Mouse (Mus musculus) cerebellum, adult 9-10 months (tissue): ENCODE measurements around the gene Sumo1.
"Not testable (repeated sequence)": the region's sequence is repeated elsewhere in the genome, so short reads cannot be mapped to it uniquely, and the experiment has no call there.

Experiments
- DNase-seq: peaks from one replicate; pipeline ENCODE4 v3.0.0; 2022

Sumo1 gene

DNA sequence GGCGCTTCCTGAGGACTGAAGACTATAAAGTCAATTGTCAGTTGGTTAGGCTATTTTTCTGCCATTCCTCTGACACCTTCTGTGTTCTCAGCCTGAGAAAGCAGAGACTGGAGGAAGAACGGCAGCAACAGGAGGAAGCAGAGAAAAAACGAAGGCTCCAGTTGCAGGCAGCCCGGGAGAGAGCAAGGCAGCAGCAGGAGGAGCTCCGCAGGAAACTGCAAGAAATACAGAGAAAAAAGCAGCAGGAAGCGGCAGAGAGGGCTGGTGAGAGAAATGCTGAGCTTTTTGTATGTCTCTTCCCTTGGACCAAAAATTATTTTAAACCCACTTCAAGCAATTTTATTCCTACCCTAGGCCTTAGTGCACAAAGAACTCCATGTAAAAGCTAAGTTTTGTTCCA lies 37.6 kb downstream of the Sumo1 start:
- DNase-seq, result no peak

DNA sequence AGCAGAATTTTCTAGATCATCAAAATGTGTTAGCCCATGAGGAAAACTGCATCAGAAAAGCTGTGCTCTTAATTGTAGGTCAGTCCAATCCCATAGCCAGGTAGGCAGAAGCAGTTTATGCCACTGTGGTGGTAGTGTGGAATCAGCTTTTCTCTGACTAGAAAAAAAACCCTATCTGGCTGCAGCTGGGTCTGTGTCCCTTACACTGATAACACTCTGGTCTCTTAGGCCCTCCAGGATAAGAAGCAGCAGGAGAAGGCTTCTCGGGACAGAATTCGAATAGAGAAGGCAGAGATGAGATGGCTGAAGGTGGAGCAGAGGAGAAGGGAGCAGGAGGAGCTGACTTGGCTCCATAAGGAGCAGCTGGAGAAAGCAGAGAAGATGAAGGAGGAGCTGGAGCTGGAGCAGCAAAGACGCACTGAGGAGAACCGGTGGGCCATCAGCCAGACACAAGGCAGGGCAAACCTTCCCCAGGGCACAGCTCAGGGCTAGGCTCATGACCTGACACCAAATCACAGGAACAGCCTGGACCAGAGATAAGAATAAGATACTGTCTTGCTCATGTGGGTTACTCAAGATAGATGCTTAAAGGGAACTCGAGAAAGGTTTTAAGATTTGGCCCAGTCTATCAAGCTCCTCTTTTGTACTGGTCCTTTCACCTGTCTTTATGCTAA lies 38.5 kb downstream of the Sumo1 start:
- DNase-seq, result no peak

DNA sequence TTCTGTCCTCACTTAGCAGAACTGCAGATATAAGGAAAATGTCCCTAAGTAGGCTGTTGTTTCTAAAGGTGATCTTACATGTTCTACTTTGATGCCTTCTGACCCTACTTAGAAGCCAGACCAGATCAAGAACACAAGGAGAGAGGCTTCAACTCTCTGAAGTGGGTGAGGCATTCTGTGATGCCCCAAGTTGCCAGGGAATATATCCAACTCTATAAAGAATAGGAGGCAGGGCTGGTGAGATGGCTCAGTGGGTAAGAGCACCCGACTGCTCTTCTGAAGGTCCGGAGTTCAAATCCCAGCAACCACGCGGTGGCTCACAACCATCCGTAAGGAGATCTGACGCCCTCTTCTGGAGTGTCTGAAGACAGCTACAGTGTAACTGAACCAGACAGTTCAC lies 40.3 kb downstream of the Sumo1 start:
- DNase-seq, result not testable (repeated sequence)

DNA sequence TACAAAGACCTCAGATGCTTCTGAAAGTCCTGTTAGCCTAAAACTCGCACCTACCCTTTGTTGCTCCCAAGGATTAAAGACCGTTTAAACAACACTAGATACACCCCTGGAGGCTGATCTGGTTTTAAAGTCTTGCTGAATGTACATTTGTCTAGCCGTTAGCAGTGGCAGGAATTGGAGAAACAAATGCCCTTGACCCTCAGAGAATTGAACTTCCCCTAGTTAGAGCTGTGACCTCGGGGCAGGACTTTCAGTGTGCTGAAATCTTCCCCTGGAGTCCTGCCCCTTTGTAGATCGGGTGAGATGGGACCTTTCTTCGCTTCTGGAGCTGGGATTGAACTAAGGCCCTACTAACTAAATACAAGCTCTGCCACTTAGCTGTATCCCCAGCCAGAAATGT lies 41.4 kb downstream of the Sumo1 start:
- DNase-seq, result no peak

DNA sequence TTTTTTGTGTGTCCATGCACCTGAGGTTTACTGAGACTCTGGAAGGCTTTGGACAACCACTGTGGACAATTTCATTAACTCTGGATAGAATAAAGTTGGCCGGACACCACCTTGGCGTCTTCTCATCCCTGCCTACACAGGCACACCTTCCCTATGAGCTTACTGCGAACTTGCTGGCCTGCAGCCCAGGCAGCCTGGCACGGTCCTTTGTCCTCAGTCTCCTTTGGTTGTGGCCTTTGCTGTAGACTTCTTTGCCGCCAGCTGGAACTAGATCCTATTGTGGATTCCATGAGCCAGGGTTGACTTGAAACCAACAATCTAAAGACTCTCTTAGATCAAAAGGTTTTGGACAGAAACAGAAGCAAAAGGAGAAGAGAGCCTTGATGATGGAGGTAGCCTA lies 45.2 kb downstream of the Sumo1 start:
- peak; percentile 88 for DNase-seq

DNA sequence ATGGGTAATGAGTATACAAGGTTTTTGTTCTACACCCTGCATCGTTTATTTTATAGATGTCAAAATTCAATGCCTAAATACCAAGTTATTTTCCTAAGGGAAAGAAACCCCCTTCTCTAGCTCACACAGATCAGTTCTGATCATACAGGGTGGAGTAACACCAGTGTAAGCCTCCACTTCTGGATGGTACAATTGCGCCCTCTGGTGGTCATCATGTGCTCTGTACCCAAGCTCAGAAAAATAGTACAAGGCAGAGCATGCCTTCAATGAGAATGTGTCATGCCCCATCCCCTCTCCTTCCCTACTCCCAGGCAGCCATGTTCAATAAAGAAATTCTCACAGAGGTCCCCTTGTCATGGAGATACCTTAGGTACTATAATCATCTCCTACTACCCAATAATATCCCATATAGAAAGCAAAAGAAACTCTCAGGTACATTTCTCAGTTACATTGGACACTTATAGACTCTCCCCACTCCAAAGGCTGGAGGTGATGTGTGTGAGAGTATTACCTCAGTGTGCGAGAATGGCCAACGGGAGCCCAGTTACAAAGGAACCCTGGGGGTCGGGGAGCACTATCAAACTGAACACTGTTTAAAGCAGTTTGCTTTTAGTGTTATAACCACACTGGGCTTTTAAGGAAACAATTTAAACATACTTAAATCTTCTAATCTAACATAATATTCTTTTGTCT lies 47.2 kb downstream of the Sumo1 start:
- DNase-seq, result peak; percentile 86

DNA sequence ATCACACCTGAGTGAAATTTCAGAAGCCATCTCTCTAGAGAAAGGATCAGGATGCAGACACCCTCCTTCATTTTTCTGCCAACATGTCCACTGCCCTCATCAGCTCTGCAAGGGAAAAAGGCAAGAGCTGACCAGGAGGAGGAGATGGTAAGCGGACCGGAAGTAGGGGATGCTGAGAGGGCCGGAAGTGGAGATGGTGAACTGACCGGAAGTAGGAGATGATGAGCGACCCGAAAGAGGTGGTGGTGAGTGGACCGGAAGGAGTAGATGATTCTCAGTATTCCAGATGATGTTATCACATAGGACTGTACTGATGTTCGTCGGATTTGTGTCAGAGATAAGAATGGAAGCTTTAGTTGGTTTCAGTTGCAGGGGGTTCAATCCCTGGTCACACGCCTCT lies 51.4 kb downstream of the Sumo1 start:
- no peak for DNase-seq

DNA sequence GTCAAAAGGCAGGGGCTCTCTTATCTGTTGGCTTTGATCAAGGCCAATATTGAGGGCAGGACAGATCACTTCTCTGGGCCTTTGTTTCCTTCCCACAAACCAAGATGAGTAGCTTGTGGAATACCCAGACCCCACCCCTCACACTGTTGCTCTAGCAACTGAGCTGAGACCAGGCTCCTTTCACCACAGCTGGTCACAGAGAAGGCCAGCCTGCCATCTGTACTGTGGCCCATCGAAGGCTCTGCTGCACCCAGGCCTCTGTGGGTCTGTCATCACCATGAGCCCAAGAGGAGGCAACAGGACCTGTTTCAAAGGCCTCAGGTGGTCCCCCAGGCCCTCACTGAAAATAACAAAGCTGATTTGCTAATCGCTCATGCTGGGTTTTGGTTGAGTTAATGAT lies 55.6 kb downstream of the Sumo1 start:
- no peak for DNase-seq

DNA sequence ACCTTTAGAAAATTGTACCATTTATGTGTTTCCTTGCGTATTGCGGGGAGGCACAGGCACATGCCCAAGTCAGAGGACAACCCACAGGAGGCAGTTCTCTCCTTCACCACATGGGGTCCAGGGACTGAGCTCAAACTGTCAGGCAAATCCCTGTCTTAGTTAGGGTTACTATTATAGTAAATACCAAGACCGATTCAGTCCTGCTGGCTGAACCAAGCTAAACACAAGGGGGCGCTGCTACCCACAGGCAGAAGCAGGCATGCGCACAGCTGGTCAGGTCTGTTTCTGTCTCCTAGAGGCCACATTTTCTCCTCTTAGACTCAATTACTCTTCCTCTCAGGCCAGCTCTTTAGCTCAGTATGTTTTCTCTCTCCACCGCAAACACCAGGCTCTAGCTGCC lies 56.8 kb downstream of the Sumo1 start:
- DNase-seq, result peak; percentile 53

DNA sequence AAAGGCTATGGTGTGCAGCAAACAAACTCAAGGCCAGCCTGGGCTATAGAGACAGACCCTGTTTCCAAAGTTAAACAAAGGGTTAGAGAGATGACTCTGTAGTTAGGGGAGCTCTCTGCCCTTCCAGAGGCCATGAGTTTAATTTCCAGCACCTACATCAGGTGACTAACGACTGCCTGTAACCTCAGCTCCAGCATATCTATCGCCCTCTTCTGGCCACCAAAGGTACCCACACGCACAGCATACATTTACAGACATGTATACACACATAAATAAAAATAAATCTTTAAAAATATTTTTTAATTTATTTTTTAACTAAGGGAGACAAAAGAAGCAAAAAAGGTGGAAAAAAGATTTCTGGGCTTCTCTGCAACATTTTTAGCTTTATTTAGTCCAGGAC lies 59.7 kb downstream of the Sumo1 start:
- no peak for DNase-seq

DNA sequence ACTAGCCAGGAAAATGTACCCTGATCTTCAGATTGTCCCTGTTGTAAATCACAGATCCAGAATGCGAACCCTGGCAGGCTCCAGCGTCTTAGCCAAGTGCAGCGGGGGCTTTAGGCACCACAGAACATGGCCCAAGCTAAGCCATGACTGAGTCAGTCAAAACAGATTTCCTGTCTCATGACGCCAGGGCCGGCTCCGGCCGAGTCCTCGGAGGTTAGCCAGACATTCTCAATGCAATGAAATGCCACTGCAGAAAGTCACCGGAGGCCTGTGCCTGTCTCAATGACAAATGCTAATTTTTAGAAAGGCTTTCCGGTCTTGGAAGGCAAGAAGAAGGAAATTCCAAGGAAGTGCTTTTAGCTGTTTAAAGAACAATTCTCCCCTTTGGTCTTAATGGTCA lies 60.7 kb downstream of the Sumo1 start:
- no peak for DNase-seq

DNA sequence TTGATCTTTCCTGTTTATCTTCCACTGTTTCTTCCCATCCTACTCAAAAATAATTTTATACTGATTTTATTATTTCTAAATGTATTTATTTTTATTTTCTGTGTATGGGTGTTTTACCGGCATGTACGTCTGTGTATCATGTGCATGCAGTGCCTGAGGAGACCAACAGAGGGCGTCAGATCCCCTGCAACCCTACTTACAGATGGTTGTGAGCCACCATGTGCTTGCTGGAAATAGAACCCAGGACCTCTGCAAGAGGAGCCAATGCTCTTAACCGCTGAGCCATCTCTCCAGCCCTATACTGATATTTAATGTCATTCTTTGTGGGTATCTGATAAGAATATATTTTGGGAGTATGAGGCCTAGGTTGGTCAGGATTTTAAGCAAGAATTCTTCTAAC lies 61.2 kb downstream of the Sumo1 start:
- DNase-seq, result no peak

DNA sequence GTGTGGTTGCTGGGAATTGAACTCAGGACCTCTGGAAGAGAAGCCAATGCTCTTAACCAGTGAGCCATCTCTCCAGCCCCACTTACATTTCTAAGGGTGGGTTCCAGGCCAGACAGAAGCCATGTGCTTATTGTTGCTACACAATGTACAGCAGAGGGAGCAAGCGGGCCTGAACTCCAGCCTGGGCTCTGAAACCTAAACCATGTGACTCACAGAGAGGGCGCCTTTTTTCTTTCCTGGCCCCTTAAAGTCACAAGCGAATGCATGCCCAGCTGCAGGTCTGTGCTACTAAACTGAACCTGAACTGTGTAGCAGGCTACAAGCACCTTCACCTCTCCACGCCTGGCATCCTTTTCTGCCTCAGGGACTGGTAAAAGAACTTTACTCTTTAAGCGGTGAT lies 61.7 kb downstream of the Sumo1 start:
- DNase-seq, result no peak

DNA sequence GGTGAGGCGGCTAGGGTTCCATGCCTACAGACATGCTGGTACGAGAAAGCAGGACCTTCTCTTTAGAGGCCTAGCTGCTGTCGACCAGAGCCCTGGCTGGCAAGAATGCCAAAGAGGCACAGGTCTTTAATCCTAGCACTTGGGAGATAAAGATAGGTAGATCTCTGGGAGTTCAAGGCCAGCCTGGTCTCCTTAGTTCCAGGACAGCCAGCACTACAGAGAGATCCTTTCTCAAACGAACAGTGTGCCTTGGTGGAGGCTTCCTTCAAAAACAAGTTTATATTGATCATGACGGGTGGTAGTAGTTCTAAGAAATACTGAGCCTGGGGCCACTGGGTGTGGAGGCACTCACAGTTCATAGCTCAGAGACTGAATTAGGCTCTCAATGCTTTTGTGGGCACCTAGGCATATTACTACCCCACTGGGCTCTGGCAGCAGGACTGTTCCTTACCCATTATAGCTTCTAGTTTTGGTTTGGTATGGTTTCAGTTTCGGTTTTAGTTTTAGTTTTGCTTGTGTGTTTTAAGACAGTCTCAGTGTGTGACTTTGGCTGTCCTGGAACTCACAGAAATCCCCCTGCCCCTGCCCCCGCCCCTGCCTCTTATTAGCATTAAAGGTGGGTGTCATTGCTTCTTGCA lies 62.4 kb downstream of the Sumo1 start:
- no peak for DNase-seq

DNA sequence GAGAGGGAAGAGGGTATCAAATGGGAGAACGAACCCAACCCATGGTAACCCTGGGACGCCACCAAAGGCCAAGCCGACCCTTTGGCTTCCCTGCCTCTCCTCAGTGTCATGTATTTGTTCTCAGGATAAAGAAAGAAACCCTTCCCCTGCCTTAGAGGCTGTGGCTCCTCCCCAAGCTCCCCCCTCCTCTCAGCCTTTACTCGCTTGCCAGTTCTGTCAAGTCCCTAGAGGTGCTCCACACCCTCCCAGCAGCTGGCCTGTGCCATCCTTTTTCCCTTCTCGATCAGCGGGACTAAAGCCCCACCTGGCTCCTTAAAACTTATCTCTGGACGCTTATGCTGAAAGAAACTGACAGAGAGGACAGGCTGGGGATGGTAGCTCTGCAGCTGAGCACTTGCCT lies 63.6 kb downstream of the Sumo1 start:
- no peak for DNase-seq

DNA sequence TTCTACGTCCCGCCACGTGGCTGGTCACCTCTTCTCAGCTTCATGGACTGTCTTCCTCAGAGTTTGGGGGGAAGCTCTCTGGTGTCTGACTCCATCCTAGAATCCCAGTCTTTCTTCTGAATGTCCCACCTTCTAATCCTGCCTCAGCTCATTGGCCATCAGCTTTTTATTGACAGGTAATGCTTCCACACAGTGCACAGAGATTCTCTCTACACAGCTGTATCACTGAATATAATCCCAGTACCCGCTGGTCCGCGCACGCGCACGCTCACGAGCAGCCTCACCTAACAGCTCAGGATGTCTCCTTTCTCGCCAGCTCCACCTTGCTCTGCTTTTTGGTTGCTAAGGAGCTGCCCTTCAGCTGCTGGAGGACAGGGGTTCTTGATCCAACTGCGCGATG lies 64.2 kb downstream of the Sumo1 start:
- no peak for DNase-seq

DNA sequence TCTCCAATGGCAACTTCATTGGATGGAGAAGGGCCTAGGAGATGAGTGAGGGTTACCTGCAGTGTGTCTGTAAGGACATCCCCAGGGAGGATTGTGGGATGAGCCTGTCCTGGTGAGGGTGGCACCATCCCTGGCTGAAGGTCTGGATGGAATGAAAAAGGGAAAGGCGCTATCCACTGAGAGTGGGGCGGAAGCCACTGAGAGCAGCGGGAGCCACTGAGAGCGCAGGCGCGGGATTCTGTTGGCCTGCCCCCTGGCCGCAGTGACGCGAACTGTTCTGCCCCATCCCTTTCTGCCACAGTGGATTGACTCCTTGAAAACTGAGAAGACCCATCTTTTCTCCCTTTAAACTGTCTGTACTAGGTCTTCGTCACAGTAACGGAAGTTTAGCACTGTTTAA lies 66.7 kb downstream of the Sumo1 start:
- no peak for DNase-seq

DNA sequence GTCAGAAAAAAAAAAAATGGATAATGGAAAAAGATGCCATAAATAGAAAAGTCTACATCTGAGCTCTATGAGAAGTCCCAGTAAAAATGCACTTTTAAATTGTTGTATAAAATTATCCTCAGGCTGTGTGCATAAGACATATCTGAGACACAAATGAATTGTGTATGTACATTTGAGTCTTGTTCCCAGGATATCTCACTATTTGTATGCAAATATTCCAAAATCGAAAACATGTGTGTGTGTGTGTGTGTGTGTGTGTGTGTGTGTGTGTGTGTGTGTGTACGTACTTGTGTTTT lies 67.3 kb downstream of the Sumo1 start:
- no peak for DNase-seq

DNA sequence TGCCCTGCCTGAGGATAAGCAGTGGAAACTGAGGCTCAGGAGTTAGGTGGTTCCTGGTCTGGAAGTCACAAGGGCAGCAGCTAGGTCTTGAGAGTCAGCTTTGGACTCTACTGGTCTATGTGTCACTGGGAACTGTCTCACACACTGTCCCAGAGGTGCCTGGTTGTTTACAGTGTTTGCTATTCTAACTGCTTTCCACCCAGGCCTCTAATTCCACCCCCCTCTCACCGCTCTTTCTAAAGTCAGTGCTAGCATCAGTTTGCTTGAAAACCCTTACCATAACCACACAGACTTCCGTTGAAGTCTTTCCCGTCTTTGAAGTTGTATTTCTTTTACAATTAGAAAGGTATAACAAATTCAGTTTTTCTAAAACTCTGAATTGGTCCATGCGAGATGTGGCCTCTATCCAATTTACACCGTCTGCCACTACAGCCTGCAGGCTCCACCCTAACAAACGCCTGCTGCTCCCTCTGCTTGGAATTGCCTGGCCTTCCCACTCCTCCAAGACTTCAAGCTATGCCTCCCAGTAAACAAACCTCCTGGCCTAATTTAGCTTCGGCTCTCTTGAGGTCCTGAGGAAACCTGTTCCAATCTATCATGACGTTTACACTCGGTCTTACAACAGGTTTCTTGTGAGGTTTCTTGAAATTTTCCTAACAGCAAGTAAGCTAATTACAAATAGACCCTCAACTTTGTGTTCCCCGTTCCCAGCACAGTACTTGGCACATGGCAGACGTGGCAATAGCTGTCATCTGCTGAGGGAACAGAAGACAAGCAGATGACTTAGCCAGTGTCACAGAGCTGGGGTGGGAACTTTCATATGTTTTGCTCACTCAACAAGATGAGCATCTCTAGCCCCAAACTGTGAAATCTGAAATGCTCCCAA lies 67.9 kb downstream of the Sumo1 start:
- DNase-seq, result peak; percentile 79

DNA sequence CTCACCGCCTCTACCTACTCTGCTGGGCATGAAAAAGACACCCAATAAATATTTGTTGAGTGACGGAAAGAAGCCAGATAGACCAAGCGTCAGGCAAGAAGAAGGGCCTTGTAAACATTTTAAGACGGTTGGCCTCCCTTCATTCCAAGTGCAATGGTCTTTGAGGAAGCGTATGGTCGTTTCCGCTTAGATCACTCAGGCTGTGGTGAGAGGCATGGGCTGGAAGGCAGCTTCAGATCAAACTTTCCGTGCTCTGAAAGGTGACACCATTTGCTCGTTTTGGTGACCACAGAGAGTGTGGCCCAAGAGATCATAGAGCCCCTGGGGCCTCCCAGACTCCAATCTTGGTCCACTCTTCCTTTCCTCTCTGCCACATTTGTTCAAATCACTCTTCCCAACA lies 75.0 kb downstream of the Sumo1 start:
- no peak for DNase-seq

DNA sequence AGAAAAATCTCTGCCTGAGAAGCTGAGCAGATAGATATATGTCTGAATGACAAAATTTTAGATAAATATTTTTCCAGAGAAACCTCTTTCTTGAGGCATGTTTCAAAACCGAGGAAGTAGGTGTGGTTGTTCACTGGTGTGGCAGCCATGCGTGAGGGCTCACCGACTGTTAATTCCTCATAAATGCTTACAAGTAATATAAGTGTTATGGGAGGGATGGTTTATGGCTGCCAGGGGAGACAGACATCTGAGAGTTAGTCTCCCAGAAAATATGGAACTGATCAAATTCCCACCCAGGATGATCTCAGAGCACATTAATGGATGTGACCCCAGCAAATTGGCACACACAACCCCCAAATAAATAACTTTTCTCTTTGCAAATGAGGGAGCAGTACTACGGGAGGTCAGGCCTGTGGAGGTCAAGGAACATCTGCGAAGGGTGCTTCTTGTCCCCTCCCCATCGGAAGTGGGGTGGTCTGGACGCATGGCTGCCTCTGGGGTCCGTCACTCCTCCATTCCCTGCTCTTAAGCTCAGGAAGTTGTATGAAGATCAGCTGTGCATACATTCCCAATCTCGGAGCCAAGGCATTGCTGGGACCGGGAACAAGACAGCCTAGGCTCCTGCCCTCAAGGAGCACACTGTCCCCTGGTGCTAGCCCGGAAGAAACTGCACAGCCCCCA lies 75.9 kb downstream of the Sumo1 start:
- no peak for DNase-seq

DNA sequence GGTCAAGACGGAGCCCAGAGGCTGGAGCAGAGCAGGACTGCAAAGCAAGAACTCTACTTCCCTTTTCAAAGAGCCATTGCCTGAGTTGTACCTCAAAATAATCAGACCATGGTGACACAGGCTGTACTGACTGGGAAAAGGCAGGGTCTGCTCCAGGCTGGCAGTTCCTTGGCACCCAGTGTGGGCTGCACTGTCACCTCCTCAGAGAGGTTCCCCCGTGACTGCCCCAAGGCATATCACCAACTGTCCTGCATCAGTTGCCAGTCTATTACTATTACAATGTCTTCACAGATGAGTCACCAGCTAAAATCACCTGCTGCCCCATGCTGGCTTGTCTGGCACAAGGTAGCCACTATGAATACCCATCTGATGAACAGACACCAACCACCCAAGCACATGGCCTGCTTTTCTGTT lies 77.0 kb downstream of the Sumo1 start:
- DNase-seq, result peak; percentile 81

DNA sequence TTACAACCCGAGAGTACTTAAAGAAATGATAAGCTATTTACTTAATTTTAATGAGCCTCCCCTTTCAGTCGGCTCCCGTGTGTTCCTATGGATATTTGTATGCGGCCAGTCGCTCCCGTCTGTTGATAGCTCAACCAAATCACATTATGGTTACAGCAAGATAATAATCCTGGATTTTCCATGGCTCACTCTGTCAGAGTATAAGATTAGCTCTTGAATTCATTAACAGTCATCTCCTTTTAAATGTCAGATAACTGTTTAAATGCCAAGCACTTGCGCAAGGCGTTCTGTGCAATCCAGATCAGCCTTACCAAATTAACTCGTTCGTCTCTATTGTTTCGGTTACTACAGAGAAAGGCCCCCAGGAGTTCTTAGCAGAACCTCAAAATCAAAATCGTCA lies 77.8 kb downstream of the Sumo1 start:
- no peak for DNase-seq
